Mouse (Mus musculus) B cell, adult 67 days (primary cell): ENCODE measurements around the gene Olfr297. TPM values are rescaled to one million over a fixed set of nuclear protein-coding genes. Genes with fewer than 3 reads are reported as not detected.

ENCODE experiments used
- total RNA-seq, 2 experiments: library from RNA; stranded (reverse); gene quantifications; 4 replicates each; pipeline ENCODE4 v1.2.4; 2023

The Olfr297 gene
- not detected for total RNA-seq

DNA sequence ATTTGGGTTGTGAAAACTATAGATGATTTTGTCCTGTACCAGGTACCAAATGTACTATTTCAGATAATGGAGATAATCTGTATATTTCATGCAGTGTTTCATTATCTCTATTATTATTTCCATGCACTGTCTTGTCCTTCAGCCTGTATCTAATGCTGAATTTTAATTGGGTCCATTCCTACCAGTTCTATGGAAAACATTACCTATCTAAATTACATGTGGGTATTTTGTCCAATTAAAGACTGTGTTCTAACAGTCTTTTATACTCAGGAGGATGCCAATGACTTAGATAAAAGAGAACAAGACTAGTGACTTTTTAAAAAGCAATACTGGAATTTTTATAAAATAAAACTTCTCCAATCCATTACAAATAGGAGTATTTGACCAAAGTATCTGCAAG lies at the start of gene Olfr297:
TSS of gene Olfr297 (plus strand) at position 301 of the 400 bp plus-strand sequence.

DNA sequence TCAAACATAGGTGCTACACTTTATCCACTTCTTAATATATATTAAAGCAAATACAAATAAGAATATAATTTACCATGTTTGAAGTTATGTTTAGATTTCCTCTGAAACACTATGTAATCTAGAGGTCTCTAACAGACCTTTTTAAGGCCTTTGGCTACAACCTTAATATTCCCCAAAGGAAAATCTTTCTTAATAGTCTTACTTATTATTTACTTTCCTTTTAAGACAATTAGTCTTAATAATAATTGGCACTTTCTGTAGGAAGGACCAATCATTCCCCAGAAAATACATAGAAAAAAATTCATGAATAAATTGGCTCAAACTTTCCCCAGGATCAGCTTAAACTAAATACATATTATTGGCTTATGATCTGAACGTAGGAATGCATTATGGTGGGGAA lies 27.4 kb upstream of the Olfr297 start, which contains the start of gene Olfr298:
TSS of gene Olfr298 (minus strand) at position 101 of the 400 bp plus-strand sequence.

Other genes with a start within 250 kb of the Olfr297 start
- gene Olfr310, start 242.8 kb upstream of the Olfr297 start, total RNA-seq: not detected
- gene Olfr309, start 206.3 kb upstream of the Olfr297 start, total RNA-seq: not detected
- gene Olfr308, start 194.3 kb upstream of the Olfr297 start, total RNA-seq: not detected
- gene Olfr307, start 182.4 kb upstream of the Olfr297 start, total RNA-seq: not detected
- not detected for gene Olfr305, start 153.0 kb upstream of the Olfr297 start, total RNA-seq
- gene Olfr304, start 133.3 kb upstream of the Olfr297 start, total RNA-seq: not detected
- gene Olfr303, start 122.2 kb upstream of the Olfr297 start, total RNA-seq: not detected
- gene Olfr301, start 116.1 kb upstream of the Olfr297 start, total RNA-seq: not detected
- gene Olfr299, start 60.0 kb upstream of the Olfr297 start, total RNA-seq: not detected
- not detected for gene Olfr298, start 27.5 kb upstream of the Olfr297 start, total RNA-seq
- gene Olfr295, start 63.9 kb downstream of the Olfr297 start, total RNA-seq: not detected
- gene Olfr294, start 96.7 kb downstream of the Olfr297 start, total RNA-seq: not detected
- gene Olfr293, start 129.1 kb downstream of the Olfr297 start, total RNA-seq: not detected
- gene Olfr292, start 168.4 kb downstream of the Olfr297 start, total RNA-seq: not detected